Mouse (Mus musculus) C2C12 (cell line): ENCODE measurements around the gene Defb28.

Source experiments
- CTCF ChIP-seq: IDR thresholded peaks from one replicate; pipeline ENCODE4 v1.5.1; 2011; ENCODE audit not compliant: control insufficient read depth, insufficient read depth, insufficient read length
- MAX ChIP-seq: IDR thresholded peaks from one replicate; pipeline ENCODE4 v1.6.1; 2011; ENCODE audit warnings: mild to moderate bottlenecking, control low read depth

GRCm38 (mm10) chr2:152516084-152516483 lies 2.0 kb upstream of the Defb28 start:
- TF ChIP-seq CTCF, result no peak
- no peak for TF ChIP-seq MAX
